Mouse (Mus musculus) granulocyte monocyte progenitor cell, adult 5-6 weeks (primary cell): ENCODE results near the gene Vegfb. TPM values are rescaled to one million over a fixed set of nuclear protein-coding genes. Genes with fewer than 3 reads are reported as not detected.
A peak's percentile ranks its signal among the peaks of the same experiment; 100 is the strongest.

Experiments used
- ATAC-seq: replicated peaks from 2 replicates; pipeline ENCODE4 v1.8.0; 2016; ENCODE audit warnings: mild to moderate bottlenecking, moderate TSS enrichment, inconsistent platforms; ENCODE audit not compliant: poor library complexity, severe bottlenecking
- total RNA-seq, 2 experiments: library from RNA; stranded (forward) in 1 of 2; stranded (reverse) in 1 of 2; fragments of 200-712, 200-1000 nt in 1 of 2; fragments of >200 nt in 1 of 2; fragmentation: Nextera tagmentation in 1 of 2; gene quantifications; 2 replicates each; pipeline ENCODE4 v1.2.3; 2014 to 2017

The Vegfb gene
- total RNA-seq (2014; fragmentation: Nextera tagmentation): 27.6 and 35.2 TPM in 2 replicates
- 6.2 and 7.4 TPM in 2 replicates for total RNA-seq (2017)

DNA sequence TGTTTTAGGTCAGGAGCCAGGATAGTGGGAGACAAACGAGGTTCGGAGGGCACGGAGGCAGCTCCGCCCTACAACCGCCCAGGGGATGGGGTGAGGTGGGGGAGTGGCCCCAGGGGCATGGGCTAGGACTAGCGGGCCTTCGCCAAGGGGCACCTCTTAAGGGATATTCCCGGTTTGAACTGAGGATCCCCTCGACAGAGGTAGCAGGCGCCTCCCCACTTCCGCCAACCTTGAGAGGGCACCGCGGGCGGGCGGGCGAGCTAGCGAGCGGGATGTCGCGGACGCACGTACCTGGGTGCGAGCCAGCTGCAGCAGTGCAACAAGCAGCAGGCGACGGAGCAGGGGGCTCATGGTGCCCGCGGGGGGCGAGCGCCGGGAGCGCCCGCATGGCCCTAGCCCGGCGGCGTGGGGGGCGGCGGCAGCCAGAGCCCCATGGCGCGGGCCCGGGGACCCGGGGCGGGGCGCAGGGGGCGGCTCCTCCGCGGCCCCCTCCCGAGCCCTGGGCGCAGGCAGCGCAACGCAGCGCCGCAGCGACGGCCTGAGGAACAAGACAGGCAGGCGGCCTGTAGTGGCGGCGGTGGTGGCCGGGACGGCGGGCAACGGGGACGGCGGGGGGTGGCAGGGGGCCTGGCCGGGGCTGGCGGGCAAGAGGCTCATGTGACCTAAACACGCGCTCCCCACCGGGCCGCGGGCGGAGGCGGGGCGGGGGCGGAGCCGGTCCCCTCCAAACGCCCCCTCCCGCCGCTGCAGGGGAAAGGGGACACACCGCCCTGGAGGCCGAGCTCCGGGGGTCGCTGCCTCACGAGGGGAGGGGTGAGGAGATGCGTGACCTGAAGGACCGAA is at the start of gene Vegfb:
Gene Vegfb, minus strand, starts transcription at position 591 of the 843 bp plus-strand sequence.
- ATAC-seq: peak; percentile 61

DNA sequence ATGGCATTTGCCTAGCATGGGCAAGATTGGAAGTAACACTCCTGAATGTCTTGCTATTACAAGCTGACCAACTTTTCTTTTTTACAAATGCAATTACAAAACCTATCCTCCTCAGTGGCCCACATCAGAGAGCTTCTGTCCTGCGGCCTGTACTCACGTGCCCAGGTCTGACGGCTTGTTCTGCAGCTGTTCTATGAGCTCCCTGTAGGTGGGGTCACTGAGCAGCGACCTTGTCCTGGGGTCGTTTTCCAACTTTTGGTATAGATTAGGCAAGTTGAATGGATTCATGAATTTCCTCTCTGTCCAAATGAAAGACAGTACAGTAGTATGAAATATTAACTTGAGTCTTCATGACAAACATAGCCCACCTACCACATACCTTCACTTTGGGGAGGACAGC is 46.6 kb upstream of the Vegfb start:
- no peak for ATAC-seq

DNA sequence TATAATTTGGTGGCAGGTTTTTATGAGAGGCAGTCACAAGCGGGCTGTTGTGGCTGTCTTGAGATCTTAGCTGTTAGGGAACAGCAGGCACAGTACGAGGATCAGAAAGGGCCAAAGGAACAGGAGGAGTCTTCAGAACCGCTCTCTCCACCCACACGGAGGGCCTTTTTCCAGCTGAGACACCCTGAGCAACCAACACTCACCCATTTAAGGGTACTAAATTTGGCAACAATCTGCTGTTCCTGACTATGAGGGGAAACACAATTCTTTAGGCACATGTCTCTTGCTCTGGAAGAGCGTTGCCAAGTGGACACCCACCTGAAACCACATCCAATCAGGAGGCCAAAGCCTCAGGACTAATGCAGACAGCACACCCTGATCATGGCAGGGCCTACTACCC is 42.1 kb upstream of the Vegfb start:
- ATAC-seq: no peak

DNA sequence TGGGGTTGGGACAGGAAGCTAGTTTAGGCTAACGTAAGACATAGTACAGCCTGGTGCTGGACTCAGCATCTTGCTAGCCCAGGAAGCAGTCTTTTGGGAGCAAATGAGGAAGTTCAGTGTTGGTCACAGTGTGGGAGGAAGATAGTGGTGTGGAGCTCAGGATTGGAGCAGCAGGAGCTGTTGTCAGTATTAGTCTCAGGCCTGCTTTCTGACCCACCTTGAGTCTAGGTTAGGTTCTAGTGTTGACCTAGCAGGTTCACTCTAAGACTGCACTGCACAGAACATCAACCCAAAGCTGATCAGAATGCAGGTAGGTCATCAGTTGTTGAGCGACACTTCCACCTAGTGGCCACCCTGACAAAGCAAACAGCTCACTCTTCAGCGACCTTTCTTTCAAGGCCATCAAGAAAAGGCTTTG is 32.8 kb upstream of the Vegfb start:
- peak; percentile 53 for ATAC-seq

DNA sequence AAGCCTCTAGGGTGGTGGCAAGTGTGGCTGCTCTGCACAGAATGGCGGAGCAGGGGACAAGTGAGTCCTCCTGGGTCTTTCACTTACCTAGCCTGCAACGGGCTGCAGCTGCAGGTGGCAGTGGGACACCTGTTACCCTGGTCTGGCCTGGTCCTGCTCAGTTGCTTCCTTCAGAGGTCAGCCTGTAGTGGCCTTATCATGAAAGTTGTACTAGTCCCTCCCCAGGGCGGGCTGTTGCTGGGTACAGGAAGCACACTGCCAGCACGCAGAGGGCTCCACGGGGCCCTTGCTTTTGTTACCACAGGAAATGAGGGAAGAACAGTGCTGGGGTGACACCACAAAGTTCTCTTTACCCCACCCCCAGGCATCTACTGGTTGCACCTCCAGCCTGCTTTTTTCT is 31.7 kb upstream of the Vegfb start, which contains the start of gene Fermt3:
Gene Fermt3, minus strand, starts transcription at position 279 of the 400 bp plus-strand sequence.
- ATAC-seq: peak; percentile 68

DNA sequence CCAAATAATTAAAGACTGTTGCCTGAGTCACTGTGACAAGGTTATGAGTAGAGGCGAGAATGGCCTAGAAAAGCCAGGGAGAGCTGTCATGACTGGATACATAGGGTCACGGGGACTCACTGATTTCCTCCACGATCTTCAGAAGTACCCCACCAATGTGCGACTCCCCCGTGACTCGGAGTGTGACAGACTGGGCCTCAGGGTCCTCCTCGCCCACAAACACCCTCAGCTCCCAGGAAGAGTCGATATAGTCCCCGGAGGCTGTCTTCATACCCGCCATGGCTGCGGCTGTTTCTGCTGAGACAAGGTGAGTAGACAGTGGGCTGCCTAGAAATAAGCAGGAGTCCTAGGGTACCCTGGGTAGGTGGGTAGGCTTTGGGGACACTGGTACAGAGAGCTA is 31.1 kb upstream of the Vegfb start:
- peak; percentile 24 for ATAC-seq

DNA sequence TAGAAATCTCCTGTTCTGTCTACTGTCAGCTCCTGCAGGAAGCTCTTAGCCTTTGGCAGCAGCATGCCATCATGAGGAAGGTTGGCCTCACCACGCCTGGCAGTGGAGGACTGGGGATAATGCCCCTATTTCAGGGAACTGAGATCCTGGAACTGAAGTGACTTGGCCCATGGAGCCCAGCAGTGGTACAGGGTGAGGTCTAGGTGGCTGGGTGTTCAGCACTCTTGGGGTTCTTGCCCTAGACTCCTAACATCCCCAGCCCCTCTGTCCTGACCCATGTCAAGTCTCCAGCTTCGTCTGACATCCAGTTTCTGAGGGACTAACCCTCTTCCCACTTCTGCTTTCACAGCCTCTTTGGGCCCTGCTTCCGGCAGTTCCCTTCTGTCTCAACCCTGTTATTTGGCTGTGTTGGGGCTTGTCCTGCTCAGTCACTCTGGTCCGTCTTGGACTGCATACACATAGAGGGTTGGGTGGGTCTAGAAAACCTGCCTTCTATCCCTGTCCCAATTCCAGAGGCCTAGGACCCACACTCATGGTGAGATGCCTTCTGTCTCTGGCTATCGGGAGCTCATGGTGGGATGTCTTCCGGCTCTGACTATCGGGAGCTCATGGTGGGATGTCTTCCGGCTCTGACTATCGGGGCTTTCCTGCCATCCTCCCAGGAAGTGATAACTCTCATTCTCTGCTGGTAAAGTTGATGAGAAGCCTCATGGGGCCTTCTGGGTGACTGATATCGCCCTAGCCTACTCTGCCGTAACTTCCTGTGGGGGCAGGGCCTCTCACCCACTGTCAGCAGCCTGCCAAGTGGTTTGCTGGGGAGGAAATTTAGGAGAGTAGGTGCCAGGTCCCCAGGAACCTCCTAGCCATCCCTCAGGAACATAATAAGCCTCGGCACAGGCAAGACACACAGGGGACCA is 30.3 kb upstream of the Vegfb start:
- ATAC-seq: peak; percentile 52

DNA sequence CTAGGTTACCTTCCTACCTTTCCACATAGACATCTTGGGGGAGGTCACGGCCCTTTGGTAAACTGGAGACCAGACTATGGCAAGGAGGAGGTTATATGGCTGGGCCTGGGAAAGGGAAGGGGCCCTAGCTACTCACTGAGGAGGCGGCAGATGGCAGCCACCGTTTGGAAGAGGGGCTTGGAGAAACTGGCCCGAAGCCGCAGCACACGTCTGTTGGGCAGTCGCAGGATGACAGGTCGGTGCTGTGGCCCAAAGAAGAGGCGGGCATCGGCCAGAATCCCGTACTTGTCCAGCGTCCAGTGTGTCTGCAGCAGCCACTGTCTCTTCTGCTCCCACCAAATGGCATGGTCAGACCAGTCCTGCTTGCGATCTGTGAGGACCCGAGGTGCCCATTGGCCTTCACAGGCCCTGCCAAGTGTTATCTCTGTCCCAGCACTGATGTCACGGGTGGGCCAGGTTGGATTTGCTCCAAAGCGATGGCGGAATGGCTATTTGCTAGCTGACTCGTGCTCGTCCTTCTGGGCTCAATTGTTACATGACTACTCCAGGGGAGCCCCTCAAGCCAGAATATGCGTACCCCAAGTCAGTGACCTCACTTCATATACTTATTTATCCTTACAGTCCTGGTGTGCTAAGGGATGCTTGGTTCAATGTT is 27.2 kb upstream of the Vegfb start:
- no peak for ATAC-seq

DNA sequence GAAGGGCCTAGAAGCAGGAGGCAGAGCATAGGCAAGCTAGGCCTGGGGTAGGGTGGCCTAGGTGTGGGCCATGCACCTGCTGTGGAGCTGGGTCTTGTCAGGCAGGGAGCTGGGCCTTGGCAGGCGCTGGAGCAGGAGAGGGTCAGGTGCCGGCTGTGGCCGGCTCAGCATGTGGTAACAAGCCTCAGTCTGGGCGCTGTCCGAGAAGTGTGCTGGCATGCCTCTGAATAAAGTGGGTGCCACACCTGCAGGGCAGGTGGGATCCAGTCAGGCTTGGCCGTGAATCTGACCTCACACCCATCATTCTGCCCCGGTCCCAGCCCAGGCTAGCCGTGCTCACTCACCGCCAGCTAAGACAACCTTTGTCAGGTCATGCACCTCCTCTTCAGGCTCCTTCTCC is 26.5 kb upstream of the Vegfb start:
- ATAC-seq: no peak

DNA sequence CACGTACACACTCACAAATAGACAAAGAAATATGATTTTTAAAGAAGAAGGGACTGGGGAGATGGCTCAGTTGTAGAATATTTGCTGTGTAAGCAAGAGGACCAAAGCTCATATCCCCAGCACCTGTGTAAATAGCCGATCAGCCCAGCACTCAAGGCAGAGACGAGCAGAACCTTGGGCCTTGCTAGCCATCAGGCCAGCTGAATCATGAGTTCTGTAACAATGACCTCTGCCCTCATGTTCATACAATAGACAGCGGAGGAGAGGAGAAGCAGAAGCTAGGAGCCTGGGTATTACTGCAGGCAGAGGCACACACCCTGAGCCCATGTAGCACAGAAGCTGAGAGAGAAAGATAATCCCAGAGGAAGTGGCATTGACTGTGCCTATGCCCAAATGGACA is 25.0 kb upstream of the Vegfb start:
- ATAC-seq: no peak

DNA sequence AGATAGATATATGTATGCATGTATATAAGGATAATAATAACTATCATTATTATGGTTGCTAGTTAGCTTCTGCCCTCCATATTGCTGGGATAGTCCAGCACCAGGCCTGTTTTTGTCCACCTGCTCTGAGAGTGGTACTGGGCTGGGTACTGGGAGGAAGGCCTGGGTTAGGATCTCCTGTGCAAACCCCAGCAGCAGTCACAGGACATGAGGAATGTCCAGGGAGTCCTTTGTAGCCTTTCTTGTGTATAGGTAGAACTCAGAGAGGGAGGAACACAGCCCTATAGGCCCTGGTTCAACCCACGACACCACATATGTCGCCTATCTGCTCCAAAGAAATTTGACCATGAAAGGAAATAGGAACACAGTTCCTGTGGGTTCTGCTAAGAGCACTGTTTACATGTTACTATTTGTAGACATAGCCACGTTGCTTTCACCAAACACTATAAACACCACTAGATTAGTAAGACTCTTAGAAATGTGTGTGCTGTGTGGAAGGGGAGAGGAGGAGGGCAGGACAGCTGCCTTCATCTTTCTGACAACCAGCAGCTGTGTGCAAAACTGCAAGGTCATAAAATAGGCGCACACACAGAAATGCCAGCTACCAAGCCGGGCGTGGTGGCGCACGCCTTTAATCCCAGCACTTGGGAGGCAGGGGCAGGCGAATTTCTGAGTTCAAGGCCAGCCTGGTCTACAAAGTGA is 19.6 kb upstream of the Vegfb start:
- ATAC-seq: no peak

DNA sequence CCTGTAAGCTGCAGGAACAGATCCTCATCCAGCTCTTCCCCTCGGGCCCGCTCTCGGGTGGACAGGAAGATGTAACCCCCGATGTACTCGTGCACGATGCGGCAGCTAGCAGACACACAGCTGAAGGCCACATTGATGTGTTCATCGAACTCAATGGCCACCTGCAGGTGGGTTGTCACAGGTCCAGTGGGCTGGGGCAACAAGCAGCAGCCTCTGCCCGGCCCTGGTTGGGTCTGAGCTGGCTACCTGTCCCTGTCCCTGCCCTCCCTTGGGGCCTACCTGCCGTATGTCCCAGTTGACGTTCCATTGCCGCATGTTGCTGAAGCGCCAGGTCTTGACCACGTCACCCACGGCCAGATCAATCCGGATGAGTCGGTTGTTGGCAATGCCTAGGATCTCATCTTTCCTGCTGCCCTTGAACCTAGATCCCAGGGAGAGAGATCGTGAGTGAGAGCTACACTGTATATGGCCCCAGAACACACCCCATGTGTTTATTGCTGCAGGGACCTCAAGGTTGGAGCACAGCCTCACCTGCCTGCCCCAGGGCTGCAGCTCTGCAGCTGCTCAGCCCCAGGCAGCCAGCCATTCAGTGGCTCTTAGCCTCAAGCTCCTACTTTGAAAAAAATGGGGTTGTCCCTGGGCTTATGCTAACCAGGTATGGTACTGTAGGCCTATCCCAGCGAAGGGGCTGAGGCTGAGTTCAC is 12.1 kb upstream of the Vegfb start:
- ATAC-seq: no peak

DNA sequence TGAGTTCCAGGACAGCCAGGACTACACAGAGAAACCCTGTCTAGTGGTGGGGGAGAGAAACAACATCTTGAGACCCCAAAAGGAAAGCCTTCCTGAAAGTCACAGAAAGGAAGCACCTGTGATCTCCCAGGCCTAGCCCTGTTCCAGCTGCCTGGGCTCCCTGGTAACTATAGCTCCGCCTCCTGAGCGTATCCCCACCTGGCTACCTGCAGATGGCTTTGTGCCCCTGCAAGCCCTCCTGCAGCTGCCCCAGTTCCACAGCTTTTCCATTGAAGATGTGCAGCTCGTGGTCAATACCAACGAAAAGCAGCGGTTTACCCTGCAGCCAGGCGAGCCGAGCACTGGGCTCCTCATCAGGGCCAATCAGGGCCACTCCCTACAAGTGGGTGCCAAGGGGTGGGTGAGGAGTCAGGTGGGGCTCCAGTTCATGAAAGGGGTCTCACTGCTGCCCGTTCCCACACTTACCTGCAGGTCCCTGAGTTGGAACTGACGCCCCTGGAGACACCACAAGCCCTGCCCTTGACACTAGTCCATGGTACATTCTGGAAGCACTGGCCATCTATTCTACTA is 10.4 kb upstream of the Vegfb start:
- ATAC-seq: no peak

DNA sequence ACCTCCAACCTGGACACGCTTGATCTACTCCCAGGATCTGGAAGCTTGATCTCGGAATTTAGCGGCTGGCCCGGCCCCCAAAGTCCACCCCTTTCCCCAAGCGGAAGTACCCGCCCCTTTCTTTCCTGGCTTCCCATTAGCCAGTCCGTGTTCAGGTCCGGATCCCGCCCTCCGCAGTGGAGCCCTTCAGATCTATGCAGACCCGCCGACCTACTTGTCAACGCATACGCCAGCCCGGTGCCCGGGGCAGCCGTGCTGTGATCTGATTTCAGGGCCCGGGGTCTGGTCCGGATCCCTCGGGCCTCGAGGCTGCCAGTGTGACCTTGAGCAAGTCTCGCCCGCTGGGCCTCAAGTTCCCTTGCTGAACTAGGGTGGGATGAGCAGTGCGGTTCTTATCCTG is 8.6 kb upstream of the Vegfb start, which contains the start of the genes Nudt22 and Trpt1:
Gene Nudt22, minus strand, starts transcription at position 112 of the 400 bp plus-strand sequence.
Gene Trpt1, plus strand, starts transcription at position 126 of the 400 bp plus-strand sequence.
- ATAC-seq: peak; percentile 72

DNA sequence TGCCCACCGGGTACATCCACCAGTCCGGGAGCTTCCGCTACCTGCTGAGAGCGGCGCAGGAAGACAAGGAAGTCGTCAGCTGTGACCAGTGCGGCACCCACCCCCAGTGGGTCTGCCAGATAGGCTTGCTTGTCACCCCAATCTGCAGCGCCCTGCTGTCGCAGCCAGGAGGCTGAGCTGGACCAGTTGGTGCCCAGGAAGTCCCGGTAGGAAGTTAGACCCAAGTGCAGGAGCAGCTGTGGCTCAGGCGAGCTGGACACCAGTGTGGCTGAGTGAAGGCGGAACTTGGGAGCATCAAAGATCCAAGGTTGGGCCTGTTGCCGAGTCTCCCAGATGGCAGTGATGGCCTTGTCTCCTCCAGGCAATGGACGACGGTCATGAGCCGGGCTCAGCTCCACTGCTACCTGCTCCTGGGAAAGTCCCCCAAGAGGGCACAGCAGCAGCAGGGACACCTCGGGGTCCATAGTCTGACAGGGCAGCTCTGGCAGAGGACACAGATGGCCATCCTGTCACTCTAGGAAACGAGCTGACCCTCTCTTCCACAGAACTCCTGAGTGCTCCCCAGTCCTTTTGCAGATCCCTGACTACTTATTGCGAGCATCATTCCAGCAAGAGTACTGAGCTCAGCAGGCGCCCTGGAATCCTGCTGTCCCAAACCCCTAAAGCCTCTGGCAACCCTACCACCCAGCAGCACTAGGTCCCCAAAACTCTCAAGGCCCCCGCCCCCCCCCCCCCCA is 8.0 kb upstream of the Vegfb start:
- ATAC-seq: no peak

DNA sequence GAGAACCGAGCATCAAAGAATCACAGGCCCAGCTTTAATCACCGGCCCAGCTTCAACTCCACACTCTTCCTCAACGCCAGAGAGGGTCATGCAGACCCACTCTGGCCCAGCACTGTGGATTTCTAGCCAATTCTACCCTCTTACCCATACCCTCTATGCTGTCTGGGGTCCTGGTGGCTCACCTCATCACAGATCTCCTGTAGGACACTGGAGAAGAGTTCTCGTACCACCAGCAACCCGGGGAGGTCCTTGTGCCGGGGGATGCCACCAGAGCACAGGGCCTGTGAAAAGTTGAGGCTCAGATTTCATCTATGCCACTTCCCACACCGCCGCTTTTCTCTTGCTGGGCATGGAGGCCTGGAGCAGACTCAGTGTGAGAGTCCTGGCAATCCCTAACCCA is 7.0 kb upstream of the Vegfb start:
- ATAC-seq: no peak

DNA sequence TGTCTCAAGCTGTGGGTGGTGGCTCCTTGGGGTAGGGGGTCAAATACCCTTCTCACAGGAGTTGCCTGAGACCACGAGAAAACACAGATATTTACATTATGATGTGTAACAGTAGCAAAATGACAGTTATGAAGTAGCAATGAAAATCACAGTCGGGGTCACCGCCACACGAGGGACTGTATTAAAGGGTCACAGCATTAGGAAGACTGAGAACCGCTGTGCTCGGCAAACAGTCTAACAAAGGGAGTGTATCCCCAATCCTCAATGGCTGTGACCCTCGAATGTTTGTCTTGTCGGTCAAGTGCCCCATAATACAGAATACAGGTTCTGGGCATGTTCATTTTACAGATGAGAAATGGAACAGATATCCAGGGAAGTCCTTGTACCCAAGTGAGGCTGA is 6.6 kb upstream of the Vegfb start:
- no peak for ATAC-seq
